Mouse (Mus musculus) frontal cortex, postnatal 14 days (tissue): ENCODE results near the gene Smok2a.
"Not testable (repeated sequence)": the region's sequence is repeated elsewhere in the genome, so short reads cannot be mapped to it uniquely, and the experiment has no call there.

Source experiments
- DNase-seq, 2 experiments: peaks; one replicate each; pipeline ENCODE4 v3.0.0; 2022; ENCODE audit warnings: low spot score in 2 of 2

The Smok2a gene

GRCm38 (mm10) chr17:13220888-13221287 is at the start of gene Smok2a:
TSS of gene Smok2a (plus strand) at chr17:13221188.
- DNase-seq, result no peak

GRCm38 (mm10) chr17:13173578-13173977 is 47.4 kb upstream of the Smok2a start:
- DNase-seq, result not testable (repeated sequence)

GRCm38 (mm10) chr17:13174029-13174428 is 47.0 kb upstream of the Smok2a start:
- DNase-seq, result not testable (repeated sequence)

- DNase-seq, result not testable (repeated sequence)
Observed at GRCm38 (mm10) chr17:13175609-13176008, 45.4 kb upstream of the Smok2a start.

GRCm38 (mm10) chr17:13177796-13178195 is 43.2 kb upstream of the Smok2a start:
- DNase-seq, result not testable (repeated sequence)

- DNase-seq, result not testable (repeated sequence)
Observed at GRCm38 (mm10) chr17:13179021-13179420, 42.0 kb upstream of the Smok2a start.

- DNase-seq, result not testable (repeated sequence)
Observed at GRCm38 (mm10) chr17:13180491-13180890, 40.5 kb upstream of the Smok2a start.

- DNase-seq, result not testable (repeated sequence)
Observed at GRCm38 (mm10) chr17:13182712-13183111, 38.3 kb upstream of the Smok2a start.

- not testable (repeated sequence) for DNase-seq
Observed at GRCm38 (mm10) chr17:13184514-13184913, 36.5 kb upstream of the Smok2a start.

- not testable (repeated sequence) for DNase-seq
Observed at GRCm38 (mm10) chr17:13186541-13186940, 34.4 kb upstream of the Smok2a start.

GRCm38 (mm10) chr17:13187621-13188020 is 33.4 kb upstream of the Smok2a start:
- DNase-seq, result not testable (repeated sequence)

GRCm38 (mm10) chr17:13188846-13189245 is 32.1 kb upstream of the Smok2a start:
- DNase-seq, result not testable (repeated sequence)

GRCm38 (mm10) chr17:13190836-13191583 is 30.0 kb upstream of the Smok2a start:
- DNase-seq, result not testable (repeated sequence)

GRCm38 (mm10) chr17:13196486-13196885 is 24.5 kb upstream of the Smok2a start:
- DNase-seq, result not testable (repeated sequence)

GRCm38 (mm10) chr17:13198812-13199211 is 22.2 kb upstream of the Smok2a start:
- DNase-seq, result not testable (repeated sequence)

GRCm38 (mm10) chr17:13199880-13200409 is 21.0 kb upstream of the Smok2a start:
- DNase-seq, result not testable (repeated sequence)

GRCm38 (mm10) chr17:13201551-13201950 is 19.4 kb upstream of the Smok2a start:
- not testable (repeated sequence) for DNase-seq

- DNase-seq, result not testable (repeated sequence)
Observed at GRCm38 (mm10) chr17:13202453-13203107, 18.4 kb upstream of the Smok2a start.

- not testable (repeated sequence) for DNase-seq
Observed at GRCm38 (mm10) chr17:13205247-13205646, 15.7 kb upstream of the Smok2a start.

GRCm38 (mm10) chr17:13206491-13206890 is 14.5 kb upstream of the Smok2a start:
- no peak for DNase-seq

- DNase-seq, result not testable (repeated sequence)
Observed at GRCm38 (mm10) chr17:13208460-13208859, 12.5 kb upstream of the Smok2a start.

- no peak for DNase-seq
Observed at GRCm38 (mm10) chr17:13212136-13212850, 8.7 kb upstream of the Smok2a start.
